Mouse (Mus musculus): ENCODE measurements at regions not wholly inside any gene's neighbourhood (a gene's known extent, or its start where the extent isn't known, plus 50 kb on each side); places are given as distances from the start of the nearest gene placed in this dataset.

GRCm38 (mm10) chr6:14298167-14298566 is 426.8 kb upstream of the 2610001J05Rik start:
- no peaks in the 10 kb centered on the region for H3K4me1 ChIP-seq (ENCODE audit: insufficient read depth, low read depth, low read length)
- ATAC-seq (ENCODE audit: extremely low read depth, insufficient number of reproducible peaks, low FRiP score, poor library complexity, severe bottlenecking) = no peak

GRCm38 (mm10) chr6:14297428-14297827 is 426.1 kb upstream of the 2610001J05Rik start:
- H3K9me3 ChIP-seq (replicated peaks) = no peaks in the 10 kb centered on the region
- no peaks in the 10 kb centered on the region for H3K36me3 ChIP-seq (replicated peaks)
- no peak for ATAC-seq (ENCODE audit: extremely low read depth, insufficient number of reproducible peaks, low FRiP score, poor library complexity, severe bottlenecking)
- H3K4me1 ChIP-seq (ENCODE audit: insufficient read depth, low read depth, low read length) = no peaks in the 10 kb centered on the region
- no peak for DNase-seq (ENCODE audit: low spot score)
- TF ChIP-seq TAL1 (conservative IDR thresholded peaks at IDR 0.05; ENCODE audit: low read depth, low read length) (no peak), GATA2 (IDR thresholded peaks at IDR 0.05; ENCODE audit: borderline replicate concordance, low read depth, low read length) (no peak), CTCF (IDR thresholded peaks at IDR 0.05; ENCODE audit: low read depth, low read length) (no peak), GATA1 (IDR thresholded peaks at IDR 0.05; ENCODE audit: borderline replicate concordance, low read length) (no peak), POLR2AphosphoS5 (IDR thresholded peaks at IDR 0.05; ENCODE audit: insufficient replicate concordance, low read depth, low read length) (no peak)
- no peak overlapping the region for H3K4me3 ChIP-seq (ENCODE audit: low read depth, low read length)
- no peaks in the 10 kb centered on the region for H3K27me3 ChIP-seq (ENCODE audit: insufficient read depth, low read length)

More at GRCm38 (mm10) chr6:14298167-14298566, 426.8 kb upstream of the 2610001J05Rik start:
- no peak overlapping the region for H3K4me3 ChIP-seq (ENCODE audit: low read depth, low read length)
- H3K36me3 ChIP-seq (replicated peaks) = no peaks in the 10 kb centered on the region
- TF ChIP-seq POLR2AphosphoS5 (IDR thresholded peaks at IDR 0.05; ENCODE audit: insufficient replicate concordance, low read depth, low read length) (no peak), GATA2 (IDR thresholded peaks at IDR 0.05; ENCODE audit: borderline replicate concordance, low read depth, low read length) (no peak), TAL1 (conservative IDR thresholded peaks at IDR 0.05; ENCODE audit: low read depth, low read length) (no peak), CTCF (IDR thresholded peaks at IDR 0.05; ENCODE audit: low read depth, low read length) (no peak), GATA1 (IDR thresholded peaks at IDR 0.05; ENCODE audit: borderline replicate concordance, low read length) (no peak)
- no peaks in the 10 kb centered on the region for H3K27me3 ChIP-seq (ENCODE audit: insufficient read depth, low read length)
- H3K9me3 ChIP-seq (replicated peaks) = no peaks in the 10 kb centered on the region
- no peak for DNase-seq (ENCODE audit: low spot score)

GRCm38 (mm10) chr6:14290843-14291242 is 419.5 kb upstream of the 2610001J05Rik start:
- no peaks in the 10 kb centered on the region for H3K27me3 ChIP-seq (ENCODE audit: insufficient read depth, low read length)
- DNase-seq (ENCODE audit: low spot score) = no peak
- H3K9me3 ChIP-seq (replicated peaks) = no peaks in the 10 kb centered on the region
- H3K4me3 ChIP-seq (ENCODE audit: low read depth, low read length) = no peak overlapping the region
- H3K4me1 ChIP-seq (ENCODE audit: insufficient read depth, low read depth, low read length) = no peaks in the 10 kb centered on the region
- ATAC-seq (ENCODE audit: extremely low read depth, insufficient number of reproducible peaks, low FRiP score, poor library complexity, severe bottlenecking) = no peak
- TF ChIP-seq GATA1 (IDR thresholded peaks at IDR 0.05; ENCODE audit: borderline replicate concordance, low read length) = no peak
- no peak for TF ChIP-seq TAL1 (conservative IDR thresholded peaks at IDR 0.05; ENCODE audit: low read depth, low read length)
- TF ChIP-seq POLR2AphosphoS5 (IDR thresholded peaks at IDR 0.05; ENCODE audit: insufficient replicate concordance, low read depth, low read length) = no peak
- TF ChIP-seq GATA2 (IDR thresholded peaks at IDR 0.05; ENCODE audit: borderline replicate concordance, low read depth, low read length) = no peak
- TF ChIP-seq CTCF (IDR thresholded peaks at IDR 0.05; ENCODE audit: low read depth, low read length) = no peak
- no peaks in the 10 kb centered on the region for H3K36me3 ChIP-seq (replicated peaks)

GRCm38 (mm10) chr6:14281476-14281875 is 410.2 kb upstream of the 2610001J05Rik start:
- Histone ChIP-seq H3K9me3 (replicated peaks) (no peaks in the 10 kb centered on the region), H3K36me3 (replicated peaks) (no peaks in the 10 kb centered on the region), H3K27me3 (ENCODE audit: insufficient read depth, low read length) (no peaks in the 10 kb centered on the region), H3K4me1 (ENCODE audit: insufficient read depth, low read depth, low read length) (no peaks in the 10 kb centered on the region), H3K4me3 (ENCODE audit: low read depth, low read length) (no peak overlapping the region)
- DNase-seq (ENCODE audit: low spot score) = no peak
- no peak for ATAC-seq (ENCODE audit: extremely low read depth, insufficient number of reproducible peaks, low FRiP score, poor library complexity, severe bottlenecking)
- TF ChIP-seq POLR2AphosphoS5 (IDR thresholded peaks at IDR 0.05; ENCODE audit: insufficient replicate concordance, low read depth, low read length) (no peak), CTCF (IDR thresholded peaks at IDR 0.05; ENCODE audit: low read depth, low read length) (no peak), TAL1 (conservative IDR thresholded peaks at IDR 0.05; ENCODE audit: low read depth, low read length) (no peak), GATA1 (IDR thresholded peaks at IDR 0.05; ENCODE audit: borderline replicate concordance, low read length) (no peak), GATA2 (IDR thresholded peaks at IDR 0.05; ENCODE audit: borderline replicate concordance, low read depth, low read length) (no peak)

- no peaks in the 10 kb centered on the region for H3K36me3 ChIP-seq (replicated peaks)
- no peak for TF ChIP-seq TAL1 (conservative IDR thresholded peaks at IDR 0.05; ENCODE audit: low read depth, low read length)
- TF ChIP-seq CTCF (IDR thresholded peaks at IDR 0.05; ENCODE audit: low read depth, low read length) = no peak
- no peak for TF ChIP-seq GATA1 (IDR thresholded peaks at IDR 0.05; ENCODE audit: borderline replicate concordance, low read length)
- TF ChIP-seq POLR2AphosphoS5 (IDR thresholded peaks at IDR 0.05; ENCODE audit: insufficient replicate concordance, low read depth, low read length) = no peak
- no peak for TF ChIP-seq GATA2 (IDR thresholded peaks at IDR 0.05; ENCODE audit: borderline replicate concordance, low read depth, low read length)
- no peaks in the 10 kb centered on the region for H3K4me1 ChIP-seq (ENCODE audit: insufficient read depth, low read depth, low read length)
- H3K27me3 ChIP-seq (ENCODE audit: insufficient read depth, low read length) = no peaks in the 10 kb centered on the region
- H3K9me3 ChIP-seq (replicated peaks) = no peaks in the 10 kb centered on the region
- DNase-seq (ENCODE audit: low spot score) (no peak), ATAC-seq (ENCODE audit: extremely low read depth, insufficient number of reproducible peaks, low FRiP score, poor library complexity, severe bottlenecking) (no peak)
- H3K4me3 ChIP-seq (ENCODE audit: low read depth, low read length) = no peak overlapping the region
Observed at GRCm38 (mm10) chr6:14261941-14262340, 390.6 kb upstream of the 2610001J05Rik start.

GRCm38 (mm10) chr6:14240331-14240730 is 369.0 kb upstream of the 2610001J05Rik start:
- DNase-seq (ENCODE audit: low spot score) = no peak
- Histone ChIP-seq H3K36me3 (replicated peaks) (no peaks in the 10 kb centered on the region), H3K4me3 (ENCODE audit: low read depth, low read length) (no peak overlapping the region), H3K4me1 (ENCODE audit: insufficient read depth, low read depth, low read length) (no peaks in the 10 kb centered on the region), H3K9me3 (replicated peaks) (no peaks in the 10 kb centered on the region), H3K27me3 (ENCODE audit: insufficient read depth, low read length) (no peaks in the 10 kb centered on the region)
- ATAC-seq (ENCODE audit: extremely low read depth, insufficient number of reproducible peaks, low FRiP score, poor library complexity, severe bottlenecking) = no peak
- TF ChIP-seq GATA1 (IDR thresholded peaks at IDR 0.05; ENCODE audit: borderline replicate concordance, low read length) (no peak), GATA2 (IDR thresholded peaks at IDR 0.05; ENCODE audit: borderline replicate concordance, low read depth, low read length) (no peak), POLR2AphosphoS5 (IDR thresholded peaks at IDR 0.05; ENCODE audit: insufficient replicate concordance, low read depth, low read length) (no peak), CTCF (IDR thresholded peaks at IDR 0.05; ENCODE audit: low read depth, low read length) (no peak), TAL1 (conservative IDR thresholded peaks at IDR 0.05; ENCODE audit: low read depth, low read length) (no peak)
